Mouse (Mus musculus) intestine, postnatal 0 days (tissue): ENCODE data around the gene BC048507. TPM values are rescaled to one million over a fixed set of nuclear protein-coding genes. Genes with fewer than 3 reads are reported as not detected.
"Not testable (repeated sequence)": the region's sequence is repeated elsewhere in the genome, so short reads cannot be mapped to it uniquely, and the experiment has no call there.

ENCODE experiments used
- ATAC-seq: fragments of 200-750 bp; cut with Nextera tagmentation; 2 replicates; pipeline ENCODE4 v1.8.0; 2017; ENCODE audit warnings: mild to moderate bottlenecking, moderate TSS enrichment, moderate library complexity
- H3K27ac ChIP-seq: fragments of 300-500 bp; sonication (generic); 2 replicates; pipeline ENCODE4 v1.5.1; 2014; ENCODE audit warnings: mild to moderate bottlenecking, low read depth, low read length, moderate library complexity
- H3K27me3 ChIP-seq: fragments of 300-500 bp; sonication (generic); replicated peaks from 2 replicates; pipeline ENCODE4 v1.6.1; 2014; ENCODE audit warnings: low read length, mixed read lengths; ENCODE audit not compliant: control insufficient read depth, insufficient read depth
- H3K36me3 ChIP-seq: fragments of 300-500 bp; sonication (generic); 2 replicates; pipeline ENCODE4 v1.6.1; 2014; ENCODE audit warnings: mild to moderate bottlenecking, moderate library complexity; ENCODE audit not compliant: control insufficient read depth, insufficient read depth
- H3K4me1 ChIP-seq: fragments of 300-500 bp; sonication (generic); replicated peaks from 2 replicates; pipeline ENCODE4 v1.6.1; 2014; ENCODE audit warnings: antibody characterized with exemption, low read length, mixed read lengths; ENCODE audit not compliant: control insufficient read depth, insufficient read depth
- H3K4me2 ChIP-seq: fragments of 300-500 bp; sonication (generic); replicated peaks from 2 replicates; pipeline ENCODE4 v1.6.1; 2014; ENCODE audit warnings: low read depth, mild to moderate bottlenecking, moderate library complexity
- H3K4me3 ChIP-seq: fragments of 300-500 bp; sonication (generic); 2 replicates; pipeline ENCODE4 v1.5.1; 2014; ENCODE audit warnings: low read depth, low read length
- H3K9ac ChIP-seq: fragments of 300-500 bp; sonication (generic); 2 replicates; pipeline ENCODE4 v1.6.1; 2014; ENCODE audit warnings: mild to moderate bottlenecking, low read depth, low read length
- H3K9me3 ChIP-seq: fragments of 300-500 bp; sonication (generic); 2 replicates; pipeline ENCODE4 v1.6.1; 2016; ENCODE audit warnings: mixed run types; ENCODE audit not compliant: control insufficient read depth
- CTCF ChIP-seq: sonication (generic); IDR thresholded peaks from 2 replicates; pipeline ENCODE4 v1.5.1; 2016; ENCODE audit warnings: low read depth, mild to moderate bottlenecking, control low read depth, antibody characterized with exemption, moderate library complexity
- WGBS: fragments of 180-500 bp; shearing (Covaris S2); extraction: QIAGEN DNeasy Blood & Tissue Kit; methylation state at CpG from one replicate; pipeline ENCODE4 v1.1.7; 2014; 5-methylcytosine and 5-hydroxymethylcytosine counted together
- polyA plus RNA-seq: library from polyadenylated mRNA; unstranded; fragments of >200 nt; fragmentation: Nextera tagmentation; extraction: Ambion mirVana; gene quantifications from 2 replicates; pipeline ENCODE4 v1.2.1, GENCODE M21; 2015

The BC048507 gene
- polyA plus RNA-seq, 1 experiment from 2014 or later: not detected

DNA sequence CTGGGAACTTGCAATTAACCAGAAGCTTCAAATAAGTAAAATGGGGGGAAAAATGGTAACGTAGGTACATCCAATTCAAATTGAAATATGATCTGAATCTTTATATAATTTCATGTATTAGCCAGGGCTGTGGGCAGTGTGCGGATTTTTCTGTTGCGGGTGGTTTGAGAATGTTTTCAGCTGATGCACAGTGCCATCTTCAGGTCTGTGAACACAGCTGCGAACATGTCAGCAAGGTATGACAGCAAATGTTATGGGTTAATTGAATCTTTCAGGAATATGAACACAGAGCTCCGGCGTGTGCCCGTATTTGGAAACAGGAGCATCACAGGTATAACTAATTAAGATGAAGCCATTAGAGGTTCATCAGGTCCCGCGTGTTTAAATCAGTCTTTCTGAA lies 618 bp upstream of the BC048507 start:
- no peaks in the 10 kb centered on the region for H3K27me3 ChIP-seq
- H3K27ac ChIP-seq: no peak overlapping the region
- no peak overlapping the region for H3K9ac ChIP-seq
- WGBS: 79% methylated on average over 9 of the region's 9 CpGs
- H3K4me3 ChIP-seq: no peak overlapping the region
- ATAC-seq: no peak
- no peaks in the 10 kb centered on the region for H3K4me1 ChIP-seq
- TF ChIP-seq CTCF: peak; percentile 15; the same call in 1 of the 2 replicates
- no peaks in the 10 kb centered on the region for H3K36me3 ChIP-seq
- H3K4me2 ChIP-seq: no peak overlapping the region
- no peaks in the 10 kb centered on the region for H3K9me3 ChIP-seq

DNA sequence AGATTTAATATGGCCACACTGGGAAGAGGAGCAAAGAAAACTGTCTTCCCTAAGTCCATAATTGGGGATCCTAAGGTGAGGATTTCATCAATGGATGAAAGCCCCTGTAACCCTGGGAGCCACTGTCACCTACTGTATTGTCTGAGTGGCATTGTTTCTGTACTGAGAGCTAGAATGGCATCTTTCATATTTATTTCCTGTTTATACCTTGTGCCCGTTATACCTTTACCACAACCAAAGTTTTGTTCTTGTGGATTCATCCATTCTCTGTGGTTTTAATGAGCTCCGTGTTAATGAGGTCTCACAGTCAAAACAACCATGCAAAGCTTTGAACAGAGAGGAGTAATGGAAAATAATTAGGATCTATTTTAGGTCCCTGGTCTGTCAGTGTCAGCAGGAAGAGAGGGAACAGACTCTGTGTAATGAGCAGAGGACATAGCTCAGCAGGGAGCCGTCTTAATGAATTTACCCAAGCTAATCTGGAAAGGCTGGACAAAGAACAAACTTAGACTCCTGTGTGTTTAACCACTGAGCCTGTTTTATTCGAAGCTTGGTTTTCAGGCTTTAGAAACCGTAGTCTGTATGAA lies 1.7 kb downstream of the BC048507 start:
- Histone ChIP-seq H3K36me3 (no peaks in the 10 kb centered on the region), H3K9ac (no peak overlapping the region), H3K27ac (no peak overlapping the region), H3K4me3 (no peak overlapping the region), H3K4me1 (no peaks in the 10 kb centered on the region), H3K27me3 (no peaks in the 10 kb centered on the region), H3K4me2 (no peak overlapping the region), H3K9me3 (no peaks in the 10 kb centered on the region)
- no peak for ATAC-seq
- TF ChIP-seq CTCF: no peak
- WGBS: 60% methylated on average over 5 of the region's 5 CpGs

DNA sequence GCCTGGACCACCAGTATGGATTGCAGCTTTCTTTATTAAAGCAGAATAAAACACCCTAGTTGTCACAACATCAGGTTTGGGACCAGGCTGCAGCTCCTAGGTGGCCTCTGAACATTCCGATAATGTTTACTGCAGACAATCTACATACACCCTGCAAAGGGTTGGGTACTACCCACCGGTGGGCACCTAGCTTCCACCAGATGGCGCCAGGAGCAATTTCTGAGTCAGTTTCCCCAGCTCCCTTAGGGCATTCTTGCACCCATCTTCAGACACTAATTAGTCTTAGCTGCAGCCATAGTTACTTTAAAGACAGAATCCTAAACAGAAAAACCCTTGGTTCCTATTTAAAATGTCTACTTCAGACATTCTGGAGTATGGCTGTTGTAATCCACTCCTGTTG lies 4.8 kb downstream of the BC048507 start:
- Histone ChIP-seq H3K4me3 (no peak overlapping the region), H3K27ac (no peak overlapping the region), H3K4me1 (no peaks in the 10 kb centered on the region), H3K27me3 (no peaks in the 10 kb centered on the region), H3K36me3 (no peaks in the 10 kb centered on the region), H3K9me3 (no peaks in the 10 kb centered on the region), H3K9ac (no peak overlapping the region), H3K4me2 (no peak overlapping the region)
- WGBS: 17% methylated on average over 3 of the region's 3 CpGs
- ATAC-seq: no peak
- TF ChIP-seq CTCF: peak; percentile 48

GRCm38 (mm10) chr13:67876049-67876698 lies 13.0 kb downstream of the BC048507 start:
- H3K4me2 ChIP-seq, H3K4me3 ChIP-seq, H3K27ac ChIP-seq, H3K36me3 ChIP-seq, H3K9ac ChIP-seq, H3K27me3 ChIP-seq, H3K9me3 ChIP-seq, ATAC-seq, H3K4me1 ChIP-seq: not testable (repeated sequence)
- 37% methylated on average over 6 of the region's 12 CpGs for WGBS

DNA sequence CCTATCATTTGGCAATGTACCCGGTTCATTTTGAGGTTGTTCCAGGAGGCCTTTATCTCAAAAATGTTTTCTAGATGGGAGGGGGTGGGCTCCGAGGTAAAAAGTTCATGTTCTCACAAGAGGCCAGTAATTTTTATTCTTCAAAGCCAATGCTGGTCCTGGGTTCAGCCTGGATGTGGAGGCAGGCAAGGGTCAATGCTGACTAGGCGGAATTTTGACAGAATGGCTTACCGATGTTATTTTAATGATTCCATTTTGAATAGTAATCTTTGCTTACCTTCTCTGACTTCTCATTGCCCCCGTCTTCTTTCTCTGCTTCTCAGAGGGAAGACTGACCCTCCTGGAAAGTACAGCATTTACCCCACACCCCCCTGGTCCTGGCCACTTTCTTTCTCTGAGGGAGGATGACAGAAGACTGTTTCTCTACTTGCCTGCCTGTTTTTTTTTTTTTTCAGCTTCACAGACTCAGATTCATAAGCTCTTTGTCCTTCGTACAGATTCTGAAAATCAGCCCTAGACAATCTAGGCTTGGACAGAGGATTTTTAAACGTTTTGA lies 13.7 kb downstream of the BC048507 start:
- 64% methylated on average over 6 of the region's 7 CpGs for WGBS
- H3K27ac ChIP-seq: no peak overlapping the region
- no peak for ATAC-seq

DNA sequence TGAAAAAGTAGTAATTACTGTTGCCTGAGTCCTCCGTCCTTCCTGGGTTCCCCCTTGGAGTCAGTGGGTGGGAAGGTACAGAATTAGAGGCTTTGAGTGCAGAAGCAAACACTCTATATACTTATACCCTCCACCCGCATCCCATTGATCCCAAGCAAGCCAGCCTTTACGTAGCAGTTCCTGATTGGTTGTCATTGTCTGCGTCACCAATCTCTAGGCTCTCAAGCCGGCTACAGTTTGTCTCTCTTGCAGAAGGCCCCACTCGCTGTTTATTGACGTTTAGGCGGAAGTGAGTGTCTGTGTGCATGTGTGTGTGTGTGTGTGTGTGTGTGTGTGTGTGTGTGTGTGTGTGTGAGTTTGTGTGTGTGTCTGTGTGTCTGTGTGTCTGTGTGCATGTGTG lies 20.8 kb downstream of the BC048507 start:
- TF ChIP-seq CTCF: no peak
- Histone ChIP-seq H3K4me3 (no peak overlapping the region), H3K27me3 (no peaks in the 10 kb centered on the region), H3K9me3 (no peaks in the 10 kb centered on the region), H3K4me2 (no peak overlapping the region), H3K27ac (no peak overlapping the region), H3K9ac (no peak overlapping the region), H3K4me1 (no peaks in the 10 kb centered on the region), H3K36me3 (no peaks in the 10 kb centered on the region)
- ATAC-seq: no peak
- 92% methylated on average over 8 of the region's 8 CpGs for WGBS

More for the DNA sequence above, 13.7 kb downstream of the BC048507 start:
- no peaks in the 10 kb centered on the region for H3K36me3 ChIP-seq
- H3K4me3 ChIP-seq: no peak overlapping the region
- no peak for TF ChIP-seq CTCF
- no peaks in the 10 kb centered on the region for H3K4me1 ChIP-seq
- no peaks in the 10 kb centered on the region for H3K27me3 ChIP-seq
- no peak overlapping the region for H3K4me2 ChIP-seq
- H3K9me3 ChIP-seq: no peaks in the 10 kb centered on the region
- no peak overlapping the region for H3K9ac ChIP-seq
